ENCODE assay signal across 10 mouse cellular contexts in the genomic region with DNA sequence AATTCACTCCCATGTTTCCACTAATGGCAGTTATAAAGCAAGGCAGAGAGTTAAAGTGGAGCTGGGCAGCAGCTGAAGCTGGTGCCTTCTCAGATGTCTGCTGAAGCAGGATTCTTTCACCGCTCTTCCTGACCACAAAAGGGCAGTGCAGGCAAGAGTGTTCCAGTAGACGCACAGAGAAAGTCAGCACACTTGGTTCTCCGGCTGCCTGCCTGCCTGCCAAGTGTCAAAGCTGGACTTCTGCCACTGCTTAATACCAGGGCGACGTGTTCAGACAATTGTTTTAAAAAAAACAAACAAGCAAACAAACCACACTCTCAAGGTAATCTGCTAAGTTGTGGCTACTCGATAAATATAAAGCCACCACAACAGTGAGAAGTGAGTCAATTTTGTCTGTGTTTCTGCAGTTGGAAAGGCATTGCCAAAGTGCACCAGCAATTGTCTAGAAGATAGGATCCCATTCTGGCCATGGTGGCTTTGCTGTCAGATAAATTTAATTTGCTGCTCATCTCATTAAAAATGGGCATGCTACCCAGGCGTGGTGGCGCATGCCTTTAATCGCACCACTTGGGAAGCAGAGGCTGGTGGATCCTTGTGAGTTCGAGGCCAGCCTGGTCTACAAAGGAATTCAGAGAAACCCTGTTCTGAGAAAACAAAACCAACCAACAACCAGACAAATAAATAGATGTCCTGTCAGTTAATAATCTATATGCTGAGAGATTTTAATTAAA.
A peak's percentile ranks its signal among the peaks of the same experiment; 100 is the strongest.
DNase-seq lines count a peak whose midpoint lies in the region; ATAC-seq and TF ChIP-seq lines count a peak whose summit lies in the region.
"Had no signal": no experiment of that assay in that cellular context is flagged by ENCODE, and none has a peak within 500 bp of the region (broad histone marks: within the 10 kb centered on the region; RNA-seq: fewer than 3 reads in every experiment).

No protein-coding gene starts in this region.

- no peaks in the 10 kb centered on the region for H3K36me3 ChIP-seq in heart, embryonic 10.5 days
- H3K36me3 ChIP-seq in heart, postnatal 0 days (replicated peaks; ENCODE audit: control insufficient read depth, insufficient read depth, low read length), result no peaks in the 10 kb centered on the region
- no peaks in the 10 kb centered on the region for H3K36me3 ChIP-seq in neural tube, embryonic 14.5 days (ENCODE audit: control insufficient read depth, insufficient read depth, low read length)
- H3K36me3 ChIP-seq: G1E; liver, embryonic 15.5 days had no signal

- TF ChIP-seq EP300 in heart, postnatal 0 days (IDR thresholded peaks at IDR 0.05; ENCODE audit: low read depth), result no peak

- DNase-seq in heart, adult 18-20 months, result peak; percentile 60 to 65
- DNase-seq in heart, embryonic 10.5 days (ENCODE audit: low spot score), result no peak
- peak; percentile 47 for DNase-seq in testis, postnatal 10 days (ENCODE audit: low spot score)
- no peak for DNase-seq in testis, postnatal 14 days (ENCODE audit: low spot score)
- peak; percentile 80 for DNase-seq in heart, postnatal 0 days (ENCODE audit: low spot score)
- no peak for DNase-seq in left cerebral cortex, adult 2 months (ENCODE audit: extremely low spot score in 1 of 2, low spot score in 2 of 2)
- DNase-seq in urinary bladder, postnatal 10 days (ENCODE audit: low spot score), result no peak

- no peak overlapping the region for H3K27ac ChIP-seq in heart, embryonic 10.5 days
- peak overlapping the region; percentile 28 for H3K27ac ChIP-seq in heart, postnatal 0 days (ENCODE audit: low read depth)
- peak overlapping the region; percentile 12; the same call in 1 of the 2 replicates for H3K27ac ChIP-seq in neural tube, embryonic 14.5 days (ENCODE audit: low read depth, low read length)
- no peak overlapping the region for H3K27ac ChIP-seq in left cerebral cortex, adult 2 months
- H3K27ac ChIP-seq: liver, embryonic 15.5 days had no signal

- no peak overlapping the region for H3K4me3 ChIP-seq in heart, embryonic 10.5 days
- H3K4me3 ChIP-seq in heart, postnatal 0 days (ENCODE audit: low read depth, low read length), result no peak overlapping the region
- H3K4me3 ChIP-seq in neural tube, embryonic 14.5 days (ENCODE audit: low read depth, low read length), result no peak overlapping the region
- H3K4me3 ChIP-seq in left cerebral cortex, adult 2 months, result no peak overlapping the region
- H3K4me3 ChIP-seq: liver, embryonic 15.5 days had no signal

- no peaks in the 10 kb centered on the region for H3K9me3 ChIP-seq in heart, embryonic 10.5 days
- H3K9me3 ChIP-seq in heart, postnatal 0 days (replicated peaks; ENCODE audit: control insufficient read depth, low read length), result no peaks in the 10 kb centered on the region
- no peaks in the 10 kb centered on the region for H3K9me3 ChIP-seq in neural tube, embryonic 14.5 days (ENCODE audit: control insufficient read depth, low read length)
- H3K9me3 ChIP-seq: liver, embryonic 15.5 days had no signal

- H3K27me3 ChIP-seq in heart, embryonic 10.5 days (ENCODE audit: insufficient read depth, poor library complexity, severe bottlenecking), result no peaks in the 10 kb centered on the region
- H3K27me3 ChIP-seq in heart, postnatal 0 days (ENCODE audit: control insufficient read depth, insufficient read depth, low read length), result no peaks in the 10 kb centered on the region
- H3K27me3 ChIP-seq in neural tube, embryonic 14.5 days (ENCODE audit: control insufficient read depth, insufficient read depth, low read length), result no peaks in the 10 kb centered on the region
- H3K27me3 ChIP-seq: liver, embryonic 15.5 days had no signal

- no peak overlapping the region for H3K9ac ChIP-seq in heart, postnatal 0 days (replicated peaks; ENCODE audit: low read depth, low read length)
- no peak overlapping the region for H3K9ac ChIP-seq in neural tube, embryonic 14.5 days (replicated peaks; ENCODE audit: low read depth, low read length)
- H3K9ac ChIP-seq: liver, embryonic 15.5 days had no signal

- peak; percentile 55 for TF ChIP-seq CTCF in heart, postnatal 0 days (IDR thresholded peaks at IDR 0.05; ENCODE audit: low read depth)
- no peak; the same call in 1 of the 2 replicates for TF ChIP-seq CTCF in left cerebral cortex, adult 2 months (IDR thresholded peaks at IDR 0.05)

- H3K4me2 ChIP-seq in heart, postnatal 0 days (ENCODE audit: low read depth, low read length), result no peak overlapping the region
- H3K4me2 ChIP-seq in neural tube, embryonic 14.5 days (ENCODE audit: low read depth, low read length), result no peak overlapping the region
- H3K4me2 ChIP-seq: liver, embryonic 15.5 days had no signal

- intact Hi-C loops in left cerebral cortex, adult 2 months (cut with DNase I), result no loop called here

- peak; percentile 82 for ATAC-seq in heart, postnatal 0 days (ENCODE audit: insufficient read depth, low read depth)
- peak; percentile 75; the same call in 1 of the 2 replicates for ATAC-seq in neural tube, embryonic 14.5 days (ENCODE audit: low read depth)

- WGBS in heart, embryonic 10.5 days, result 73% methylated on average over 10 of the region's 10 CpGs
- 57% methylated on average over 10 of the region's 10 CpGs for WGBS in heart, postnatal 0 days
- WGBS in neural tube, embryonic 14.5 days, result 51% methylated on average over 10 of the region's 10 CpGs

- H3K4me1 ChIP-seq in heart, embryonic 10.5 days, result peaks cover 15% of the 10 kb centered on the region
- peaks cover 26% of the 10 kb centered on the region for H3K4me1 ChIP-seq in heart, postnatal 0 days (ENCODE audit: control insufficient read depth, insufficient read depth)
- peaks cover 9% of the 10 kb centered on the region; the same call in 1 of the 2 replicates for H3K4me1 ChIP-seq in neural tube, embryonic 14.5 days (ENCODE audit: control insufficient read depth, insufficient read depth, low read length)
- H3K4me1 ChIP-seq: liver, embryonic 15.5 days had no signal

Comparison
In these comparisons a context has a peak if more than half of its experiments do, and no peak if none do; other contexts are left out.
1. DNase-seq: peak in heart, adult 18-20 months (2 of 2), testis, postnatal 10 days (single experiment) and heart, postnatal 0 days (single experiment); none in heart, embryonic 10.5 days (single experiment), testis, postnatal 14 days (single experiment), left cerebral cortex, adult 2 months (0 of 2) and urinary bladder, postnatal 10 days (single experiment).
2. H3K27ac ChIP-seq: peak in heart, postnatal 0 days (single experiment) and neural tube, embryonic 14.5 days (single experiment); none in heart, embryonic 10.5 days (single experiment) and left cerebral cortex, adult 2 months (single experiment).